Mouse (Mus musculus) regulatory T cell (primary cell): Measurements from ENCODE around the gene Kcng4.

Source experiments
- in situ Hi-C: fragments of 300-600 bp; cut with MboI, MseI; formaldehyde crosslinking; loops from one replicate; pipeline ENCODE4 v1.15.1; 2025; ENCODE audit warnings: high pct_unique_total_duplicates

Kcng4 gene

GRCm38 (mm10) chr8:119641058-119641457 lies 5.6 kb upstream of the Kcng4 start:
- in situ Hi-C loops = no loop called here

DNA sequence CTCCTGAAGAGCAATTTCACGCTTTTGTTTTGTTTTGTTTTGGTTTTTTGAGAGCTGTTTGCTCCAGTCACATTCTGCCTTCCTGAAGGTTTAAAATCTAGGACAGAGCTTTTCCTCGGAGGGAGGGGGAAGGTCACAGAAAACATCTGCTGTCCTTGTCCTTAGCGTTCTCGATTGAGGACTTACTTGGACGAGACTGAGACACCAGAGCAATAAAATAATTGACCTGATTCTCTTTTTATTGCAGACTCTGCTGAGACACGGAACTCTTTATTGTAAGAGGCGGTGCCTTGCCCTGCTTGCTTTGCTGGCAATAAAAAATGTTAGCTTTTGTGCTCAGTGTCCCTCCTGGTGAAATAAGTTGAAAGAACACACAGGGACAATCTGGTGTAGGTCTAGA lies 4.3 kb upstream of the Kcng4 start:
- in situ Hi-C loops = no loop called here

GRCm38 (mm10) chr8:119638261-119638660 lies 2.8 kb upstream of the Kcng4 start:
- in situ Hi-C loops = no loop called here

- in situ Hi-C loops = no loop called here
These were observed 1.9 kb upstream of the Kcng4 start for GRCm38 (mm10) chr8:119637381-119637780.

DNA sequence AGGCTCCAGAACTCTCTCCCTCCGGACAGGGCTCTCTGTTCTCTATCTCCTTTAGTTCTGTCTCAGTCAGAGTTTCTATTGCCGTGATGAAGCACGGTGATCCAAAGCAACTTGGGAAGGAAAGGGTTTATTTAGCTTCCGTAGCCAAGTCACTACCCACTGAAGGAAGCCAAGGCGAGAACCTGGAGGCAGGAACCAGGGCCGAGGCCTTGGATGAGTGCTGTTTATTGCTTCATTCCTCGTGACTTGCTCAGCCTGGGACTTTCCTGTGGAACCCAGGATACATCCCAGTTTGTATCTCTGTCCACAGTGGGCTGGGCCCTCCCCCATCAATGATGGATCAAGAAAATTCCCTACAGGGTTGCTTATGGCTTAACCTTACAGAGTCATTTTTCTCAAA lies 1.3 kb upstream of the Kcng4 start:
- in situ Hi-C loops = no loop called here

- in situ Hi-C loops = no loop called here
These were observed 478 bp upstream of the Kcng4 start for GRCm38 (mm10) chr8:119635958-119636357.

- in situ Hi-C loops = no loop called here
These were observed 704 bp downstream of the Kcng4 start for GRCm38 (mm10) chr8:119634616-119635336.

DNA sequence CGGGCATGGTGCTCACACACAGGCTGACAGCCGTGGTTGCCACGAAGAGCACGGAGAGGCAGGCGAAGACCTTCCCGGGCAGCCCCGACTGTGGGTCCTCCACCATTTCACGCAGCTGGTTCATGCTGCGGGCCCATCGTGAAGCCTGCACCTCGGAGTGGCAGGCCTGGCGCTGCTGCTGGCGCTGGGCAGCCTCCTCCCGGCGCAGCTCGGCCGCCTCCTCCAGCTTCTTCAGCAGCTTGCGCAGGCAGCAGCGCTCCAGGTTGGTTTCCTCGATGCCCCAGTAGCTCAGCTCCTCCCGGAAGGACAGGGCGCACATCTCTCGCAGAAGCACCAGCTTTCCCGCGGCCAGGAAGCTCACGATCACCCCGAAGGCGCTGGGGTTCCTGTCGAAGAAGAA lies 2.6 kb downstream of the Kcng4 start:
- in situ Hi-C loops = no loop called here

- in situ Hi-C loops = no loop called here
These were observed 3.2 kb downstream of the Kcng4 start for GRCm38 (mm10) chr8:119632246-119632645.

DNA sequence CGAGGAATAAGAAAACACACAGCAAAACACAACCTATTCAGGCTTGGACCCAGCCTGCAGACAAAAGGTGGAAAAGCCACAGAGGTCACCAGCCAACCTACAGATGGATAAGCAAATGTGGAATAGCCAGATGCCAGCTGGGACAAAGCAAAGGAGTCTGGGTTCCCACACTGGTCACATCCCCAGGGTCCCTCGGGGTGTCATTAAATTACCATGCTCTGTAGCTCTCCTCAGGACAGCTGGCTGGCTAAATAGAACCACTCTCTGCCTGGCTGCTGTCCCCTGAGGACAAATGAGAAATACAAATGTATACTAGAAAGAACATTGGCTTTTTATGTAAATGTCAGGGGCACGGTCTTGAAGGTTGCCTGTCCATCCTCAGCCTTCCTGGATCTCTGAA lies 4.6 kb downstream of the Kcng4 start:
- in situ Hi-C loops = no loop called here

DNA sequence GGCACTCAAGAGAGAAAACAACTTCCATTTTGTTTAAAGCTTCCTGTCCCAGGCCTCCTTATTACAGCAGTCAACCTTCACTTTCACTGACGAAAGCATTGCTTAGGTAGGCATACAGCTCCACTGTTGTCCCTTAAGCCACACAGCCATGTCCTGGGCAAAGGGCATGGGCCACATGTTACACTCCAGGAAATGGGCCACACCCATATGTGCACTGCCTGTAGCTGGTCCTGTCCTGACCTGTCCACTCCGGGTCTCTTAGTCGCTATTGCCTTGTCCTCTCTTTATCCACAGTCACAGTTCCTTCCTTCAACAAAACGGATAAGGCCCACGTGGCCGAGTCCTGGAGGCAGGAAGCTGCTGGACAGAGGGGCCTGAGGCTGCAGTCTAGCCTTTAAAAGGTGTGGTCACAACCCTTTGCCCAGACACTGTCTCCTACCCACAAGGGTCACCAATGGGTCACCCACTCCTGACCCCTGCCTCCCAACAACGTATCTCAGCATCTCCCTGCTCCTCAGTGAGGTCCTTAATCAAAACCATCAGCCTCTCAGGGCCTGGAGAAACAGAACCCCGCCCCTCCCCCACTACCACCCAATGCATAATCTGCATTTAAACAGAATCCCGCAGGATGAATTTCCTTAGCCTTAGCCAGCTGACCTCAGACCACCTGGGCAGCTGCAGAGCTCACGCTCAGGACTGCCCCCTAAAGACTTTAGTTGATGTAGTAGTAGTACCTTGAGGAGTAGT lies 7.7 kb downstream of the Kcng4 start:
- in situ Hi-C loops = no loop called here

GRCm38 (mm10) chr8:119627199-119627598 lies 8.3 kb downstream of the Kcng4 start:
- in situ Hi-C loops = no loop called here

DNA sequence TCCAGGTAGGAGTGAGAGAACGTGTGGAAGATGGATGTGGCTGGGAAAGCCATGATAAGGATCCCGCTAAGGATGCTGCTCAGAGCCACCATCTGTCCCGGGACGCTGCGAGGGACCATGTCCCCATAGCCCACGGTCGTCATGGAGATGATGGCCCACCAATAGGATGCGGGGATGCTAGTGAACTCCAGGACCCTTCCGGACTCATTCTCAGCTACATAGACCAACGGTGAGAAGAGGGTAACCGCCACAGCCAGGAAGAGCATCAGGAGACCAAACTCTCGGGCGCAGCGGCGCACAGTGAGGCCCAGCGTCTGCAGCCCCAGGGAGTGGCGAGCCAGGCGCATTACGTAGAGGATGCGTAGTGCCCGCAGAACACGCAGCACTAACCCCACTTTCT lies 9.7 kb downstream of the Kcng4 start:
- in situ Hi-C loops = no loop called here

DNA sequence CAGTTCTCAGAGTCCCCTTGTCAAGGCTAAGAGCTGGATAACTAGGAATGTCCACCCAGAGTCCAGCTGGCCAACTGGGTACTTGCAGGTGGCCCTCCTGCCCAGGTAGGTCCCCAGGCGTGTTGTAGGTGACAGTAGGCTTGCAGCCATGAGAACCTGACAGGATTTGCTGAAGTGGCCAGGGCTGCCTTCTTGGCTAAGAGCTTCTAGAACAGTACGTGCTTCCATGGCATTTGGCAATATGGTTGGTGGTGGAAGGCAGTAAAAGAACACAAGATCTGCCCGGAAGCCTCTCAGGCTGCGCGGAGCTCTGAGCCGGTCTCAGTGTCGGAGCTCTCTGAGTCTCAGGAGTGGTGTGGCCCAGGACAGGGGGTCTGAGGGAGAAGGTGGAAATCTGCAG lies 10.6 kb downstream of the Kcng4 start:
- in situ Hi-C loops = no loop called here

GRCm38 (mm10) chr8:119623744-119624143 lies 11.7 kb downstream of the Kcng4 start:
- in situ Hi-C loops = no loop called here

DNA sequence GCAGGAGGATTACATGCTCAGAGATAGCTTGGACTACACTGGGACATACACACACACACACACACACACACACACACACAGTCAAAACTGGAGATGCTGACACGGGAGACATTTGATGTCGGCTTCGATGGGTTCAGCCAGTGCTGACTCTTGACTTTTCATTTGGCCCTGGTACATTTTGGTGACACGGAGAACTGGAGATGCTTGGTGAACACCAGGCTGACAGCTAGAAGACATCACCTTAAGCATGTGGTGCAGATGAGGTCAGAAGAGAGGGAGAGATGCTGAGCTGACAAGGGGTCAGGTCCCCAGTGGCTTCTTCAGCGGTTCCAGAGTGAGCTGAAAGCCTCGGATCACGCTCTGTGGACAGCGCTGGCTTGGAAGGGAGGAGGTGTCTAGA lies 12.4 kb downstream of the Kcng4 start:
- in situ Hi-C loops = no loop called here

- in situ Hi-C loops = no loop called here
These were observed 12.9 kb downstream of the Kcng4 start for GRCm38 (mm10) chr8:119622555-119622954.

- in situ Hi-C loops = no loop called here
These were observed 14.5 kb downstream of the Kcng4 start for GRCm38 (mm10) chr8:119620848-119621465.

DNA sequence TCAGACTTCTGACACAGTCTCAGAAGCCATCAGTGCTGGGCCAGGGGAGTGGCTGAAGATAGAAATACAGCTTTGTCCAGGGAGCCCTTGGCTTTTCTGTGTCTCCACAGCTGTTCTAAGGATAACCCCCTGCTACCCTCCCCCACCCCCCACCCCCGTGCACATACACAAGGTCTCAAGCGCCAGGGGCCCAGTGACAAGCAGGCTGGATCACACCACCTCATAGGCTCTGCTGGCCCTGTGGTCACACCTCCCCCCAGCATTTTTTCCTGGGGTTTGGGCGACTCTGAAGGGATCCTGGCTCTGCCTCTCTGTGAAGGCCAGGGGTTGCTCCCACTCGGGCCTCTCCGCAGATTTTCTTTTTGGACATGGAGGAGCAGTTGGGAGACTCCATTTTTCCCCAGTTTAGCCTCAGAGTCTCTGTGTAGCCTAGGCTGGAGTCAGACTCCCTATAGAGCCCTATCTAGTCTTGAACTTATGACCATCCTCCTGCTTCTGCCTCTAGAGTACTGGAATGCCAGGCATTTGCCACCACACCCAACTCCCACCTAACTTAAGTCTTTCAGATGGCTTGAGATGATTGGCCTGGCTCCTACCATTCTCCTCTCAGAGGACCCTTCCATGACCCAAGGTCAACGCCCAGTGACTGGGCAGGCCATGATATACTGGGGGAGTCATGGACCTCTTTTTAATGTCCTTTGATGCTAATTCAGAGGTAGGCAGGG lies 15.2 kb downstream of the Kcng4 start:
- in situ Hi-C loops = no loop called here

- in situ Hi-C loops = no loop called here
These were observed 16.6 kb downstream of the Kcng4 start for GRCm38 (mm10) chr8:119618887-119619286.

DNA sequence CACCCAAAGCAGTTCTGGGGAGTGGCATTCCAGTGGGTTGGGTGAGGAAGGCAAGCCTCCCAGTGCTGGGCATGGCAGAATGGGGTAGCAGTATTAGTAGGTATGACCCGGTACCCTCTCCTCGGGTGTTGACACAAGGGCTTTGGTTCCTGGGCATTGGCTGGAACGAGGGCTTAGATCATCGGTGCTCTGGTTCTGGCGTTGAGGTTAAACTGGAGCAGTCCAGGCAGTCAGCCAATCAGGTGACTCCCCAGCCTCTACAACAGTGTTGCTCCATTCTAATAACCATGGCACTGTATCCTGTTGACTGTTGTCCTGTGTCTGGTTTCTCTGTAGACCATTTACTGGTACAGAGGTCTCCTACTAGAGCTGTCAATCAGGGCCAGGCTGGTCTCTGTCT lies 17.9 kb downstream of the Kcng4 start:
- in situ Hi-C loops = no loop called here

GRCm38 (mm10) chr8:119616811-119617210 lies 18.7 kb downstream of the Kcng4 start:
- in situ Hi-C loops = no loop called here
